Mouse (Mus musculus) liver, embryonic 14.5 days (tissue): ENCODE results near the gene Cfap54. TPM values are rescaled to one million over a fixed set of nuclear protein-coding genes. Genes with fewer than 3 reads are reported as not detected.

Experiments used
- ATAC-seq: fragments of 200-750 bp; cut with Nextera tagmentation; 2 replicates; pipeline ENCODE4 v1.8.0; 2017; ENCODE audit warnings: moderate number of reproducible peaks, mild to moderate bottlenecking, moderate library complexity; ENCODE audit not compliant: insufficient read depth
- DNase-seq, 3 experiments: peaks; one replicate each; pipeline ENCODE4 v3.0.0-alpha.2; 2012 to 2013; ENCODE audit warnings: low read depth in 3 of 3, low spot score in 3 of 3
- H3K27ac ChIP-seq: fragments of 300-500 bp; sonication (generic); 2 replicates; pipeline ENCODE4 v1.5.1; 2014; ENCODE audit warnings: moderate library complexity, mild to moderate bottlenecking, control low read depth, inconsistent platforms
- H3K27me3 ChIP-seq: fragments of 300-500 bp; sonication (generic); 2 replicates; pipeline ENCODE4 v1.6.1; 2014; ENCODE audit warnings: mild to moderate bottlenecking, low read length, moderate library complexity; ENCODE audit not compliant: control insufficient read depth, insufficient read depth
- H3K36me3 ChIP-seq: fragments of 300-500 bp; sonication (generic); replicated peaks from 2 replicates; pipeline ENCODE4 v1.6.1; 2014; ENCODE audit warnings: low read depth; ENCODE audit not compliant: control insufficient read depth, insufficient read depth
- H3K4me1 ChIP-seq, 2 experiments: fragments of 200-500 bp in 1 of 2; fragments of 300-500 bp in 1 of 2; sonication (generic) in 1 of 2; replicated peaks; 2 replicates each; pipeline ENCODE4 v1.6.1; 2012 to 2014; ENCODE audit warnings: antibody characterized with exemption in 1 of 2, inconsistent platforms in 1 of 2, low read length in 1 of 2; ENCODE audit not compliant: control insufficient read depth in 2 of 2, insufficient read depth in 2 of 2
- H3K4me2 ChIP-seq: fragments of 300-500 bp; sonication (generic); 2 replicates; pipeline ENCODE4 v1.6.1; 2014; ENCODE audit warnings: low read depth, mild to moderate bottlenecking, control low read depth, moderate library complexity
- H3K4me3 ChIP-seq, 2 experiments: fragments of 200-500 bp in 1 of 2; fragments of 300-500 bp in 1 of 2; sonication (generic) in 1 of 2; 2 replicates each; pipeline ENCODE4 v1.5.1; 2012 to 2014; ENCODE audit warnings: low read depth in 2 of 2, low read length in 2 of 2, mild to moderate bottlenecking in 2 of 2, control low read depth in 1 of 2, inconsistent platforms in 1 of 2, moderate library complexity in 1 of 2; ENCODE audit not compliant: insufficient read depth in 1 of 2
- H3K9ac ChIP-seq: fragments of 300-500 bp; sonication (generic); replicated peaks from 2 replicates; pipeline ENCODE4 v1.6.1; 2014; ENCODE audit warnings: mild to moderate bottlenecking, control low read depth, moderate library complexity
- H3K9me3 ChIP-seq: fragments of 300-500 bp; sonication (generic); 2 replicates; pipeline ENCODE4 v1.6.1; 2016; ENCODE audit warnings: low read length, mixed read lengths; ENCODE audit not compliant: control insufficient read depth
- CTCF ChIP-seq: IDR thresholded peaks from 2 replicates; pipeline ENCODE4 v1.5.1; 2016; ENCODE audit warnings: antibody characterized with exemption, low read depth, control low read depth
- EP300 ChIP-seq: IDR thresholded peaks from 2 replicates; pipeline ENCODE4 v1.6.1; 2016; ENCODE audit warnings: antibody characterized with exemption, low read depth
- WGBS: fragments of 180-500 bp; shearing (Covaris S2); extraction: QIAGEN DNeasy Blood & Tissue Kit; methylation state at CpG from one replicate; pipeline ENCODE4 v1.1.7; 2014; ENCODE audit not compliant: insufficient replicate concordance; 5-methylcytosine and 5-hydroxymethylcytosine counted together
- polyA plus RNA-seq, 2 experiments: library from polyadenylated mRNA; depleted of rRNA in 1 of 2; stranded (reverse) in 1 of 2; unstranded in 1 of 2; fragments of >200 nt; fragmentation: Nextera tagmentation in 1 of 2; extraction: Ambion mirVana in 1 of 2; gene quantifications; 2 replicates each; pipeline versions ENCODE4 v1.2.1 to v1.2.3; 2012 to 2014

Cfap54 gene
- polyA plus RNA-seq, 2 experiments: 0.06 to 0.11 TPM

- TF ChIP-seq EP300: no peak
- TF ChIP-seq CTCF: no peak
- Histone ChIP-seq H3K27ac (no peak overlapping the region), H3K4me2 (no peak overlapping the region), H3K9me3 (no peaks in the 10 kb centered on the region), H3K4me1 (peaks cover 0 to 8% of the 10 kb centered on the region in 2 experiments; a peak in 2 of 4 replicates), H3K36me3 (no peaks in the 10 kb centered on the region), H3K9ac (no peak overlapping the region), H3K27me3 (no peaks in the 10 kb centered on the region), H3K4me3 (no peak overlapping the region)
- ATAC-seq (no peak), DNase-seq (no peak)
- WGBS: 48% methylated on average over 6 of the region's 6 CpGs
These were observed 8.8 kb upstream of the Cfap54 start for GRCm38 (mm10) chr10:93090241-93090640.

- H3K9ac ChIP-seq: no peak overlapping the region
- H3K4me1 ChIP-seq: peaks cover 0 to 10% of the 10 kb centered on the region in 2 experiments; a peak in 3 of 4 replicates
- TF ChIP-seq EP300 (no peak), CTCF (no peak)
- 68% methylated on average over 11 of the region's 11 CpGs for WGBS
- no peak overlapping the region for H3K4me2 ChIP-seq
- H3K27me3 ChIP-seq: no peaks in the 10 kb centered on the region
- no peaks in the 10 kb centered on the region for H3K36me3 ChIP-seq
- H3K9me3 ChIP-seq: no peaks in the 10 kb centered on the region
- H3K4me3 ChIP-seq: no peak overlapping the region
- H3K27ac ChIP-seq: no peak overlapping the region
- DNase-seq: no peak
- ATAC-seq: no peak
These were observed 7.1 kb upstream of the Cfap54 start for GRCm38 (mm10) chr10:93088396-93089048.

- H3K27me3 ChIP-seq: no peaks in the 10 kb centered on the region
- H3K4me3 ChIP-seq: no peak overlapping the region
- H3K27ac ChIP-seq: no peak overlapping the region
- no peaks in the 10 kb centered on the region for H3K9me3 ChIP-seq
- ATAC-seq (no peak), DNase-seq (no peak)
- 48% methylated on average over 7 of the region's 7 CpGs for WGBS
- H3K9ac ChIP-seq: no peak overlapping the region
- no peak overlapping the region for H3K4me2 ChIP-seq
- TF ChIP-seq EP300 (no peak), CTCF (no peak)
- H3K4me1 ChIP-seq: peaks cover 3 to 15% of the 10 kb centered on the region in 2 experiments; a peak in 3 of 4 replicates
- no peaks in the 10 kb centered on the region for H3K36me3 ChIP-seq
These were observed 6.1 kb upstream of the Cfap54 start for GRCm38 (mm10) chr10:93087504-93087903.

- ATAC-seq: no peak
- peaks cover 8 to 17% of the 10 kb centered on the region in 2 experiments; a peak in 3 of 4 replicates for H3K4me1 ChIP-seq
- no peaks in the 10 kb centered on the region for H3K27me3 ChIP-seq
- no peaks in the 10 kb centered on the region for H3K9me3 ChIP-seq
- TF ChIP-seq CTCF (no peak), EP300 (no peak)
- H3K9ac ChIP-seq: no peak overlapping the region
- H3K4me3 ChIP-seq: no peak overlapping the region
- H3K4me2 ChIP-seq: no peak overlapping the region
- 66% methylated on average over 8 of the region's 8 CpGs for WGBS
- H3K27ac ChIP-seq: no peak overlapping the region
- no peaks in the 10 kb centered on the region for H3K36me3 ChIP-seq
- no peak for DNase-seq
These were observed 2.5 kb upstream of the Cfap54 start for GRCm38 (mm10) chr10:93083963-93084340.

GRCm38 (mm10) chr10:93083198-93083962 lies 2.0 kb upstream of the Cfap54 start:
- no peaks in the 10 kb centered on the region for H3K9me3 ChIP-seq
- peak overlapping the region; percentile 58 for H3K4me2 ChIP-seq
- H3K4me3 ChIP-seq: peak overlapping the region; percentile 20 to 34; a peak in 2 of 4 replicates
- no peaks in the 10 kb centered on the region for H3K27me3 ChIP-seq
- peaks cover 8 to 17% of the 10 kb centered on the region in 2 experiments; a peak in 3 of 4 replicates for H3K4me1 ChIP-seq
- TF ChIP-seq EP300 (no peak; the same call in 1 of the 2 replicates), CTCF (0 out of 2 replicates have a peak, but pooled peaks have one; percentile 3)
- peak overlapping the region; percentile 40; the same call in 1 of the 2 replicates for H3K9ac ChIP-seq
- H3K27ac ChIP-seq: no peak overlapping the region
- no peaks in the 10 kb centered on the region for H3K36me3 ChIP-seq
- ATAC-seq: no peak
- 9% methylated on average over 17 of the region's 17 CpGs for WGBS
- no peak for DNase-seq
